Mouse (Mus musculus): ENCODE measurements around the gene Tceal3. TPM values are rescaled to one million over a fixed set of nuclear protein-coding genes. Genes with fewer than 3 reads are reported as not detected.
"Not testable (repeated sequence)": the region's sequence is repeated elsewhere in the genome, so short reads cannot be mapped to it uniquely, and the experiment has no call there.

The Tceal3 gene
- polyA plus RNA-seq, 1 experiment, result 1.1 TPM

DNA sequence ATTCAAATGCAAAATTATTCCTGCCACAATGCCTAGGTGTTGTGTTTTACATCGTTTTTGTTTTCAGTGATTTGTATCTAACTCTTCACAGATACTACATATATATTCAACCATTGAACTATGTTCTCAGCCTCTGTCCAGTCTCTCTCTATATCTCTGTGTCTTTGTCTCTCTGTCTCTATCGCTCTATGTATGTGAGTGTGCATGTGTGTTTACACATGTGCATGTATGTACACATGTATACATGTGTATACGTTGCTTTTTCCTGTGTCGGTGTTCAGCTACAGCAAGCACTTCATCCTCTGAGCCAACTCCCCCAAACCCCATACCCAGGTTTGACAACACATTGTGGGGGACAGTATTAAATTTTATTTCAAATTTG is 101.6 kb downstream of the Tceal3 start:
- 82% methylated on average over 4 of the region's 4 CpGs for WGBS
- DNase-seq (ENCODE audit: low read depth, low spot score), result no peak

DNA sequence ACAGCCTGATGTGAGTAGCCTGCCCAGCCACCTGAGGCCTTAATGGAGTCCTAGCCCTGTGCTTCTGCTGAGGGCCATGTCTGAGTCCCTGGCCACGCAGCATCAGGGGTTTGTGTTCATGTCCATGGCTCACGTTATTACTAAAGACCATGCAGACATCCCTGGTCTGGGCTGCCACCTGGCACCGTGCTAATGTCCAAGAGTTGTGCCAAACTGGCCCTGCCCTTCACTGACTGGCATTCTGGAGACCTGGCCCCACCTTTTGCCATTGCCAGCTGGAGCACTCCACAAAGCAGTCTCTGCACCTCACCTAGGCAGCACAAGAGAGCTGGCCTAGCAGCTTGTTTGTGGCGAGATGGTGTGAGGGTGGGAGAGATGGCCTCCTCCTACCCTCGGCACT is 102.6 kb downstream of the Tceal3 start:
- DNase-seq (ENCODE audit: low read depth, low spot score), result no peak
- 83% methylated on average over 5 of the region's 5 CpGs for WGBS

DNA sequence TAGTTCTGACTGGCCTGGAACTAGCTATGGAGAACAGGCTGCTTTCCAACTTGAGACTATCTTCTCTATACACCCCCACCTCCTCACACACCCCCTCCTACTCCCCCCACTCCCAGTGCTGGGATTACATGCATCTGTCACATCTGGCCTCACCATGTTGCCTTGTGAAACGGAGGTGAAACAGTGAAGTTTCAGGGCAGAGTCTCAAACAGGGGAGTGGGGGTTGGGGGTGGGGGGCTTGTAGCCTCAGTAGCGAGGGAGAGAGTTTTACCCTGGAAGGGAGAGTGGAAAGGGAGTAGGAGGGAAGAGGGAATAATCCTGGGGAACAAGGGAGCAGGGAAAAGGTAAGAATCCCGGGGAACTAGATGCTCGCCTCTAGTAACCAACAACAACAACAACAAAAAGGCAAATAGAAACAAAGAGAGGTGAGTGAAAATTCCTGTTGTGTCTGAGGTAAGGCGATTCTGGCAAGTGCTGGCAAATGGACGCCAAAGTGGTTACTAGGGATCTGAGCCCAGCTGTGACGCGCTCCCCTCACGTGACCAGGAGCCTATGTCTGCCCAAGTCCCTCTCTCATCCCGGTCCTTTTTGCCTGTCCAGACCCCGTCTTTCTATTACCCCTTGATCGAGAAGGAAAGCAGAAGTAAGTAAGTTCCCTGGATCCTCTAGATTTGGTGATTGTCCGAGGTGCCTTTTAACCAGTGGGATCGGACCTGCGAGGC is 117.0 kb downstream of the Tceal3 start, which contains the start of gene Tceal1:
Gene Tceal1 (plus strand): TSS at position 537 of the 722 bp plus-strand sequence.
- 19% methylated on average over 15 of the region's 15 CpGs for WGBS
- DNase-seq (ENCODE audit: low read depth, low spot score), result no peak

DNA sequence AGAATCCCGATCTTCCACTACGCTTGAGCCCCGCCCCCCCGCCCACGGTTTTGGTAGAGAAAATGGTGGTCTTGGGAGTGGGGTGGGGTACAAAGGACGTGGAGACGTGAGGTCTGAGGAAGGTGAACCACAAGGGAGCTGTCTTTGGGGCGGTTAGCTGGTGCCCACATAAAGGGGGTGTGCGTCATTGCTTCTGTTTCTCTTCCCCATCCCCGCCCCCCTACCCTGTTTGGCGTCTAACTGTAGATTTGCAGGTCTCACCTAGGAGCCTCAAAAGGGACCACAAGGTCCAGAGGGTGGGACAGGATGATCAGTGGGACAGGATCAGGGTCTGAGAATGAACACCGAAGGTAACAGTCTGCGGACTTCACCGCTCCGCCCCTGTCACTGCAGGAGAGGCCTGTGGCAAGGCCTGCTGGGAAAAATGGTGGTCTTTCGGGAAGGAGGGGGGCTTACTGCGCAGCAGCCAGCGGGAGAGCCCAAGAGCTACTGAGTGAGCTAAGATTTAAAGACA is 117.6 kb downstream of the Tceal3 start:
- DNase-seq (ENCODE audit: low read depth, low spot score), result no peak
- 21% methylated on average over 18 of the region's 18 CpGs for WGBS

DNA sequence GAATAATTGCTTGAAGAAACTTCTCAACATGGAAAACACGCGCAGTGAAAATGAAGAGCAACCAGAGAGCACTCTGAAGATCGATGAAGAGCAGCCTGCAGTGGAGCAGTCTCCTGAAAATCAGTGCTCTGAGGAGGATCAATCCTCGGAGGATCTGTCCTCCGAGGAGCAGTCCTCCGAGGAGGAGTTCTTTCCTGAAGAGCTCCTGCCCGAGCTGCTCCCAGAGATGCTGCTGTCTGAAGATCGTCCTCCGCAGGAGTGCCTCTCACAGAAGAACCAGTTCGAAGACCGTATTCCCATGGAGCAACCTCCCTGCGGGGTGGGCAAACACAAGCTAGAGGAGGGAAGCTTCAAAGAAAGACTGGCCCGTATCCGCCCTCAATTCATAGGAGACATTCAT is 118.1 kb downstream of the Tceal3 start:
- 36% methylated on average over 14 of the region's 14 CpGs for WGBS
- DNase-seq (ENCODE audit: low read depth, low spot score), result no peak

DNA sequence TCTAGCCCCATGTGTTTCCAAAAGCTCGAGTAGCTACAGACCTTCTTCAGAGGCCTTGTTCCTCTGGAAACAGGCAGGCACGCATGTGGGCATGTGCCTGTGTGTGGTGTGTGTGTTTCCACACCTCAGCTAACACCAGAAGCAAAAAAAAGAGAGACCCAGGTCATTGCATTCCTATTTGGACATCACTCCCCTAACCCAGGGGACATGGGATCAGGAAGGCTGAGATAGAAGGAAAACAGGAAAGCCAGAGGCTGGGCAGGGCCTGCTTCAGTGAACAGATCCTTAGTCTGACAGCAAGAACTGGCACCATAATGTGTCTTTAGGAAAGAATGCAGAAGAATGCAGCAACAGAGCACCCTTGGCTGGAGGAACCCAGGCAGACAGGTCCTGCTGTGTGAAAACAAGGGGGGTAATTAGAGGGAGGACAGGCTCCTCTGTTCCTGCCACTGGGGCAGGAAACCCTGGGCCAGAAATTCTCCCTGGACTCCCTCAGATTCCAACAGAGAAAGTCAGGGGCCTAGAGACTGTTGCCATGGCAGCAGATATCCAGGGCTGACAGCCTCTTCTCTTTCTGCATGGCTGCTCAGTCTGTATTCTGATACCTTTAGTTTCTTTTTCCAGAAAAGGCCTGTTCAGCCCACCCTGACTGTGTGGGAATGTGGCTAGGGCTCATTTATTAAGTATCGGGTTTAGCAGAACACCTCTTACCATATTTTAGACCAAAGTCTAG is 124.3 kb downstream of the Tceal3 start:
- not testable (repeated sequence) for DNase-seq (ENCODE audit: low read depth, low spot score)
- WGBS, result 64% methylated on average over 3 of the region's 3 CpGs

Other genes with a start within 250 kb of the Tceal3 start
- gene Kir3dl1, start 72.8 kb upstream of the Tceal3 start, polyA plus RNA-seq (2012; rRNA removed), result not detected in 2 replicates
- gene Kir3dl2, start 46.8 kb upstream of the Tceal3 start, polyA plus RNA-seq (2012; rRNA removed), result not detected in 2 replicates
- 0.34 and 0.40 TPM in 2 replicates for gene Tceal1, start 117.1 kb downstream of the Tceal3 start, polyA plus RNA-seq (2012; rRNA removed)
- gene Morf4l2, start 152.8 kb downstream of the Tceal3 start, polyA plus RNA-seq (2012; rRNA removed), result 49.2 and 52.1 TPM in 2 replicates
- not detected in 2 replicates for gene Glra4, start 189.3 kb downstream of the Tceal3 start, polyA plus RNA-seq (2012; rRNA removed)
- 1.8 and 2.5 TPM in 2 replicates for gene Plp1, start 231.8 kb downstream of the Tceal3 start, polyA plus RNA-seq (2012; rRNA removed)

All from large intestine, adult 2 months (tissue).